Mouse (Mus musculus): ENCODE measurements around the gene Smpd2.

GRCm38 (mm10) chr10:41461057-41461722 lies 29.0 kb downstream of the Smpd2 start:
- TF ChIP-seq GATA1 (IDR thresholded peaks at IDR 0.05; ENCODE audit: borderline replicate concordance, low read length) = no peak
- TF ChIP-seq TAL1 (conservative IDR thresholded peaks at IDR 0.05; ENCODE audit: low read depth, low read length) = no peak
- no peak for TF ChIP-seq CTCF (IDR thresholded peaks at IDR 0.05; ENCODE audit: low read depth, low read length)
- no peak for TF ChIP-seq POLR2AphosphoS5 (IDR thresholded peaks at IDR 0.05; ENCODE audit: insufficient replicate concordance, low read depth, low read length)
